Mouse (Mus musculus): ENCODE measurements at regions not wholly inside any gene's neighbourhood (a gene's known extent, or its start where the extent isn't known, plus 50 kb on each side); places are given as distances from the start of the nearest gene placed in this dataset.
"Not testable (repeated sequence)": the region's sequence is repeated elsewhere in the genome, so short reads cannot be mapped to it uniquely, and the experiment has no call there.

DNA sequence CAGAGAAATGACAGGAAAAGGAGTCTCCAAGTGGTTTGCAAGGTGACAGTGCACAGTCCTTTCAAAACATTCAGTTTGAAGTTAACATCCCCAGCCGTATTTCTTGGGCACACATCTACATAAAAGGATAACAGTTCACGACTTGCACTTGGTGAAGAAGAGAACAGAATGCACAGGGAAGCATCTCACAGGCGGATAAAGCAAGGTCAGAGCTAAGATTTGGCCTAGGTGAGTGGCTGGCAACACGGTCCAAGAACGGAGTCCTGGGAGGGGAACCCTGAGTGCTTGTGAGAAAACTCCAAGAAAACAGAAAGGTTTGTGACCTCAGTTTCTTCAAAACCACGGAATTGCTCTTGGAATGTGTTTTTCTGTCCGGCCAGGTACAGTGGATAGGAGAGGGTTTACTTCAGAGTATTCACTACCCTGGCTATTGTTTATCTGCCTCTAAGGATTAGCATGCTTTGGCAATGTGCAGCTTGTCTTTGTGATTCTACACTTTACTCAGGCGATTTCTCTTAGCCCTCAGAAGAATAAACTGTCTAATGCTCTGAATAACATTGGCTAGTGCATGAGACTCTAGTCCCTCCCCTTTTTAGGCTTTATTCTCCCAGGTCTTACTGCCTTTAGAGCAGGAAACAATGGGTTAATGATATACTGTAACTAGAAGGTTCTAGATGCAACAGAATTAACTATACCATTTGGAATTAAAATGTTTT is 73.4 kb upstream of the Chd2 start:
- intact Hi-C loops (cut with DNase I), result no loop called here
- DNase-seq, result no peak

DNA sequence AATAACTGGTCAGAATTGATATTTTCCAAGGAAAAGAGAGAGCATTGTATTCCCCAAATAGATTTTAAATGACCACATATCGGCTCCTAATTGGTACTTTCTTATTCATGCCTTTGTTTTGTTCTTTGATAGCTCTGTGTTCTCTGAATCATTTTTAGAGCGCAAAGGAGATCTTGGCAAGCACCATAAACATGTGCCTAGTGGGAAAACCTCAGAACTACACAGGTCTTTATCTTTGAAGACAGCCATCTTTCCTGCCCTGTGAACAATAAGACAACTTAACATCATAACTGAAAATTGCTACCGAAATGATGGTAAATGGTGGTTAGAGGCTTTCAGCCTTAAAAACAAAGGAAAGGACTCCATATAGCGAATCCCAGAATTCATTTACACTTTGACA is 72.7 kb upstream of the Chd2 start:
- intact Hi-C loops (cut with DNase I), result no loop called here
- no peak for DNase-seq

DNA sequence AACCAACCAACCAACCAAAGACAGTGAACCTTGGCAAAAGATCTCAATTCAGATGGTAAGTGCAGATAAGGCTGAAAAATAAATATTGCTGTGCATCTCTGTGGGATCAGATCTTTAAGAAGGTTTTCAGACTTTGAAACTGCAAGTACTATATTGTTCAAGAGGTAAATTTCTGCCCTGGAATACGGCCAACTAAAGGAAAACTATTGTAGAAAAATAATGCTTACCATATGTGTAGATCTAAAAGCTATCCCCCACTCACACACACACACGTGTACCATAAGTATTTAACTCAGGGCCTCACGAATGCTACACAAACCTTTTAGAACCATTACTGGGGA is 71.1 kb upstream of the Chd2 start:
- no peak for DNase-seq
- intact Hi-C loops (cut with DNase I), result no loop called here

DNA sequence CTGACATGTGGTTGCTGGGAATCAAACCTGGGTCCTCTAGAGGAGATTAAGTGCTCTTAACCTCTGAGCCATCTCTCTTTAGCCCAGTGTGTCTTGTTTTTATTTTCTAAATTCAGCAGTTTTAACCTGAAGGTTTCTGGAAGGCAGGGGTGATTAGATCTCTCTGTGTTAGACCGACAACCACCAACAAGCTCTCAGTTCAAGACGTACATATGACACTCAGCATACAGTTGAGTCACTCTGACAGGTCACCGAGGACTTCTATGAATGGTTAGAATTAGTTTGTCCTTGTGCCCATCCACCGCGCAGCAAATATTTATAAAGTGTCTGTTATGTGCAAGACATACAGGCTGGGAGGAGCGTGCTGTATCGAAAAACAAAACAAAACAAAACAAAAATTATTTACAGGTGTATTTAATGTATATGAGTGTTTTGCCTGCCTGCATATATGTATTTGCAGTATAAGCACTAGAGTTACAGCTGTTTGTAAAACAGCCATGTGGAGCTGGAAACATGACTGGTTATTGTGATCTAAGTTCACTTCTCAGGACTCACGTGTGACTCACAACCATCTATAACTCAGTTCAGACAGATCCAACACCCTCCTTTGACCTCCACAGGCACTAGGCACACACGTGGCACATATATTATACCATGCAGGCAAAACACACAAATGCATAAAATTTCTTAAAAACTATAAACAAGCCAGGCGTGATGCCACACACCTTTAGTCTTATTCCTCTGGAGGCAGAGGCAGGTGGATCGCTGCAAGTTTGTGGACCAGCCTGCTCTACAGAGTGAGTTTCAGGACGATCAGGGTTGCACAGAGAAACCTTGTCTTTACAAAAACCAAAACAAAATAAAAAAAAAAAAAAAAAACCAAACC is 70.5 kb upstream of the Chd2 start:
- DNase-seq, result no peak
- intact Hi-C loops (cut with DNase I), result no loop called here

DNA sequence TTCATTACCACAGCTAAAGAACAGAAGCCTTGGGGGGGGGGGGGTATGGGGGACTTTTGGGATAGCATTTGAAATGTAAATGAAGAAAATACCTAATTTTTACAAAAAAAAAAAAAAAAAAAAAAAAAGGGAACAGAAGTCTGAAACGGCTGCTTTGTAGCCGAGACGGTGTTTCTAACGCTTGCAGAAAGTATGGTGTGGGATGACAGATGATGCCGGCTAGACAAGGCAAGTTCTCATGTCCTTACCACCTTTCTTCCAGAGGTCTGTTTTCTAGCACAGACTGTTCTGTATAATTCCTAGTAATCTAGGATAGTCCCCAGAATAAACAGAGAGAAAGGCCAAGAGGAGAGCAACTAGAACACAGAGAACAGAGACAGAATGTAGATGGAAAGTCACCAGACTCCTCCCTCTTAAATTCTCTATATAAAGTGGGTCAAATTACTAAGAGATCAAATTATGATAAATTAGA is 67.2 kb upstream of the Chd2 start:
- intact Hi-C loops (cut with DNase I), result no loop called here
- DNase-seq, result no peak

DNA sequence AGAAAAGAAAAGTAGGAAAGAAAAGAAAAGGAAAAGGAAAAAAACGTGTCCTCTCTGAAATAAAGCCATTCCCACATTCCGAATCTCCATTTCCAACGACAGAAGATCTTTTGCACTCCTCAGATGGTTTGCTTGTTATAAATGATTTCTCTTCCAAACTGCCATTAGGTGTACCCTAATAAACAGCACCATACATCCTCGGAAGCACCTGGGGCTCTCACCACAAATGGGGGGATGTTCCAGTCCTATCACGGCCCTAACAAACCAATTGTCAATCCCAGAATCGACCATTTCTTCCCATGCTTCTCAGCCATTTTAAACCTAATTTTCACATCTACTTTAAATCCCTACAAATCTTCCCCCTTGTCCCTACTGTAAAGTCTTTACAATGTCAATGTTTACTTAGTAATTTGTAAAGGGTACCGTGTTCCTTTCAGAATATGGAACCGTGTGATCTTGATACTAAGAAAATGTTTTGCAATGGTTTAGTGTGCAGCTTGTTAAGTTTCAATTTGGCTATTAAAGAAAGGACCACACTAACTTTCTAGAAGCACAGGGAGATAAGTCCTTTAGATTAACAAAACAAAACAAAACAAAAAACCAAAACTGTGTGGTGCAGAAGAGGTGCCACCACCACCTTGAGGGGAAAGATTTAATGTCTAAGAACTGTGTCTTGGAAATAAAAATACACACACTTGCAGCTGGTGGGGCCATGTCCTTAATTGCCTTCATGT is 66.6 kb upstream of the Chd2 start:
- intact Hi-C loops (cut with DNase I), result no loop called here

DNA sequence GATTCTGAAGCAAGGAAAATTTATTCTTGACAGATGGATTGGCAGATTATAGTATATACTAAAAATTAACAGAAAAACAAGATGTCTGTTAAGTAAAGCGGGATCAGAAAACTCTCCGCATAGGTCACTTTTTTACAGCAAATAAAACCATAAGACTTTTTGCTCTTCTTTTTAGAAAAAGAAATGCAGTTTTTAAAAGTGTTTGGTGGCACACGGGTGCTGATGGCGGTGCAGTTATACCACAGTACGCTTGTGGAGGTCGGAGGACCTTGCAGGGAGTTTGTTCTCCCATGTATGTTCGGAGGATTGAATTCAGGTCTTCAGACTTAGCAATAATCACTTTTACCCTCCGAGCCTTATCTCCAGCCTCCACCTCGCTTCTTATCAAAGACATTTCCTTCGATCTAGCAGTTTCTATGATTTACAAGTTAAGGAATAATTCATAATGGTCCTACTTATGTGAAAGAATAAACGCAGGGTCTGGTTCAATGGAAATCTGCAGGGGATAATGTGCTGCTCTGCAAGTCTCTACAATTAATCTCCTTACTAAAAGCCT is 65.9 kb upstream of the Chd2 start:
- intact Hi-C loops (cut with DNase I), result loop anchor here (1.0 kb wide), 1 partner anchor 9 kb away; no protein-coding TSS in a partner anchor
- DNase-seq, result peak in 1 of 2 experiments; percentile 52

More for the DNA sequence above, 66.6 kb upstream of the Chd2 start:
- no peak for DNase-seq

DNA sequence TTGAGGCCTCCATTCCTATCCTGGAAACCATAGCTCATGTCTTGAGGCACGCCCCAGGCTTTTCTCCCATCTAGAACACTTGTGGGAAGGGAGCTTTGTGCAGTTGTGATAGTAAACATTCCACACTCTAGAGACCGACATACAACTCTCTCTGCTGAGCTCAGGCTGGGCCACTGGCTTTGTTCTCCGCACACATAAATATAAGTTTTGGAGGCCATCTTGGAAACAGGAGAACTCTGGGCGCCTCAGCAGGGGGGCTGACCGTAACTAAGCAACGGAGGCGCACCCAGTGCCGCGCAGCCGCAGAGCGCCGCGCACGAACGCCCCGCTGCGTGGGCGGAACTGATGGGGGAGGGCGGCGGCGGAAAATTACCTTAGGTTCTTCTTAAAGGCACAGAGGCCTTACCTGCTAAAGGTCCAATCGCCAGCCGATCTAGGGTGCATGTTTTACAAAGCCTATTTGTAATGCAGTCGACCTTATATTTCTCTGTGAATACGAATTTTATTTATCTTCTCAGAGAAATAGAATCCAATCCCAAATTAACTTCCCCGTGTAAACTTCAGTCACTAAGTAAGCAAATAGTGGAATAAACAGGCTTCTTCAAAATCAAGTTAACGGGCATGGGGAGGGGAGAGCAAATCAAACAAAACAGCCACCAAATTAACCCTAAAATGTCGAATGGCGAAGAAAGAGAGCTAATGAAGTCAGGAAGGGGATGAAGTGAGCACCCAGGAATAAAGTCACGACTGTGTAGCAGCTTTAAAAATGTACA is 65.2 kb upstream of the Chd2 start:
- intact Hi-C loops (cut with DNase I), result loop anchor here (1.0 kb wide), 1 partner anchor 9 kb away; no protein-coding TSS in a partner anchor
- DNase-seq, result peak; percentile 96

DNA sequence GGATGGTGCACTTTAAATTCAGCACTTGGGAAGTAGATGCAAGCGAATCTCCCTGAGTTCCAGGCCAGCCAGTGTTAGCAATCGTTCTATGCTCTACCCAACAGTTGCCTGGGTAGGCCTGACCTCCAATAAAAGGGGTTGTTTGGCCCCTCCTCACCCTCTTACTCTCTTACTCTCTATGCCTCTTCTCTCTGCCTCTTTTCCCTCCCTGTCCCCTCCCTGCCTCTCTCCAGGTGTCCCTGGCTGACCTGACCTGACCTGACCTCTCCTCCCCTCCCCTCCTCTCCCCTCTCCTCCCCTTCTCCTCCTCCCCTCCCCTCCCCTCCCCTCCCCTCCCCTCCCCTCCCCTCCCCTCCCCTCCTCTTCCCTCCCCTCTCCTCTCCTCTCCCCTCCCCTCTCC is 63.0 kb upstream of the Chd2 start:
- intact Hi-C loops (cut with DNase I), result no loop called here
- DNase-seq, result no peak

DNA sequence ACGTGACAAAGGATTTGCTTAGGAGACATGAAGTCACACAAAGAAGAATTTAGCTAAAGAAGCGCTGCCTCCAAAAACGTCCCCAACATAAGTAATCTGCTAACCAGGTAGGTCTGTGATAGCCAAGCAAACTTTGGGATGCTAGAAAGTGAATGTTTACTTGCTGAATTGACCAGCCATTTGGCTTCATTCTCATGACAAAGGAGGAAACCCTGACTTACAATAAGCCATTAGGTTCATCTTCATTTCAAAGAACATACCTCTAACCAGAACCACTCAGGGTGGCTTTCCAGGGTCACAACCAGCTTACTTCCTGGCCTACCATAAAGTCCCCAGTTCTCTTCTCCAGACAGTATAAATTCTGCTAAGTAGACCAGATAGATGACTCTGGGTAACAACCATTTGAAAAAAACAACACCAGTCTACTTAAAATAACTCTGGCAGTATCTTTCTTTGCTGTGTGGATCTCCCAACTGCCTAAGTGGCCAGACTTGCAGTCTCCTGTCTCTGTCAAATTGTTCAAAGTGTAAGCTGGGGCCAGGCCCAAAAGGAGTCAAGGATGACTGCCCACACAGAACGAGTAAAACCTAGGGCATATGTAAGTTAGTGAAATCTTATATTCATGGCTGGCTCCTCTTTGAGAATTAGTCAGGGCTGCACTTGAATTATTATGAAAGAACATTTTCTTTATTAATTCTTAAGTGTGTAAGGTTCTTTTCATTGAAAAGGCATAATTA is 61.4 kb upstream of the Chd2 start:
- DNase-seq, result no peak

DNA sequence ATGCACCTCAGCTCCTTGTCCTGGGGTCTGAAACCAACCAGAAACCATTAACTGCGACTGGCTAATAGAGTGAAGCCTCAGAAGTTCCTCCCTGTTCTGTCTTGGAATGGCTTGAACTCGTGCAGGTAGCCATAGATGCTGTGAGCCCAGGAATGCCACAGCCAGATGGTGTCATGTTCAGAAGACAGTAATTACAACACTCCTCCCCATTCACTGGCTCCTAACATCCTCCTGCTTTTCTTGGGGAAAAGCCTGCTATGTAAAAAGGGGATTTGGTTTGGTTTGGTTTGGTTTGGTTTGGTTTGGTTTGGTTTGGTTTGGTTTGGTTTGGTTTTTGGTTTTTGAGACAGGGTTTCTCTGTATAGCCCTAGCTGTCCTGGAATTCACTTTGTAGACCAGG is 59.7 kb upstream of the Chd2 start:
- intact Hi-C loops (cut with DNase I), result no loop called here
- DNase-seq, result no peak

More for the DNA sequence above, 61.4 kb upstream of the Chd2 start:
- intact Hi-C loops (cut with DNase I), result no loop called here

DNA sequence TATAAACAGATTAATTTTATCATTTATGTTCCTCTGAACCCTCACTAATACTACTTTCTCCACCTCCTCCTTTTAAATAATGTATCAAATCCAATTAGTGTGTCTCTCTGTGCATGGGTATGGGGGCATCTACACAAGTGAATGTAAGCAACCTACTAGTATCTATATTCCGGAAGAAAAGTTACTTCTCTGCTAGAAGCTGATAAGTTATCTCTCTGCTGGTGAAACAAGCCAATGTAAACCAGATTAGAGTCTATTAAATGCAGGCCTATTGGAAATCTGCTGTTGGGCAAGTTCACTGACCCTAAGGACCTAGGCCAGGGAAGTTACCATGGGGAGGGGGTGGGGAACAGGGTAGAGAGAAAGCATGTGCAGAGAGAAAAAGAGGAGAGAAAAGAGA is 59.1 kb upstream of the Chd2 start:
- intact Hi-C loops (cut with DNase I), result no loop called here
- DNase-seq, result no peak

DNA sequence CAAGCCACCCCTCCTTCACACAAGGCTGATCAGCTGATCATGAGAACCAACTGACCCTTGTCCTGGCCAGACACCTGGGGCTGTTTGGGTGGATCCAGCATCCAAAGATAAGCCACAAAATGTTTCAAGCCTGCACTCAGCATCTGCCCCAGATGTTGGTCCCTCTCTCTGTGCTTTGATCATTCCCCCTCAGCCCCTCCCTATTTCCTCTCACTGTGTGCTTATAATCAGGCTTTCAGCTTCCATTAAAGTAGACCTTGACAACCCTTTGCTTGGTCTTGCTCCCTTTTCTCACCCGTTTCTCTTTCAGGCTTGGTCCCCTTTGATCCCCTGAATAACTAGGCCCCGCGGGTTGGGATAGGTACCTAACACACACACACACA is 58.4 kb upstream of the Chd2 start:
- DNase-seq; intact Hi-C loops (cut with DNase I): not testable (repeated sequence)

DNA sequence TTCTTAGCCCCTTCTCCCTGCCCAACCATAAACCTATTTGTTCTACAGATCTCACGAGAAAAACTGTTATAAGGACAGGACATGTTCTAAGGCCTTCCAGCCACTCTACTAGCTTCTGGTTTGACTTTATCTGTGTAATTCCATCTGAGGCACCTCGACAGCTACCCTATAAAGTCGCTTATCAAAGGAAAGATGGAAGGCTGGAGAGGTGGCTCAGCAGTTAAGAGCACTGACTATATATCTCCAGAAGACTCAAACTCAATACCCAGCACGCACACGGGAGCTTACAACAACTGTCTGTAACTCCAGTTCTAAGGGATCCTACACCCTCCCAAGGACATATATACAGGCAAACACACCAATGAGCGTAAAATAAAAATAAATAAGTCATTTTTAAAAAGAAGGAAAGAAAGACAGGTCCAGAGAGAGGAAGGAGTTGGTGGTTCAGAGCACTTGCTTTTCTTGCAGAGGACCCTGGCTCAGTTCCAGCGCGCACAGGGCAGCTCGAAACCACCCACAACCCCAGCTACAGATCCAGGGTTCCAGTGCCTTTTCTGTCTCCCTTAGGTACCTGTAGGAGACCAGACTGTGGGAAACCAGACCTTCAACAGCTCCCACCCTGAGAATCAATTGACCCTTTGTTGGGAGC is 57.8 kb upstream of the Chd2 start:
- no peak for DNase-seq
- intact Hi-C loops (cut with DNase I), result no loop called here

DNA sequence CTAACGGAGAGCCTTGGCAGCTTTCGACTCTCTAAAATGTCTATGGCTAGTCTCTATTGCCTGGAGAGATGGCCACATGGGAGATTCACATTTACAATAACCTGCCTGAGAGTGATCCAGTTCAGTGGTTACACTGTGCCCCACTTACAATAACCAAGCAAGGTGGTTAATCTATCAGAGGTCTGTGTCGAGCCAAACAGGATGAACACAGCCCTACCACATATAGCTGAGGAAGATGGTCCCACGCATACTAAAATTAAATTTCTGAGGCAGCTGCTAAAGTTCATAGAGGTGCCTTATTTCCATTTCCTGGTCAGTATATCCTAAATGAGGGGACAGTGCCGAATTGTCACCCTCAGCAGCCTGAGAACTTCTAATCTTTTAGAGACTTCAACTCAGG is 56.3 kb upstream of the Chd2 start:
- intact Hi-C loops (cut with DNase I), result no loop called here
- no peak for DNase-seq

DNA sequence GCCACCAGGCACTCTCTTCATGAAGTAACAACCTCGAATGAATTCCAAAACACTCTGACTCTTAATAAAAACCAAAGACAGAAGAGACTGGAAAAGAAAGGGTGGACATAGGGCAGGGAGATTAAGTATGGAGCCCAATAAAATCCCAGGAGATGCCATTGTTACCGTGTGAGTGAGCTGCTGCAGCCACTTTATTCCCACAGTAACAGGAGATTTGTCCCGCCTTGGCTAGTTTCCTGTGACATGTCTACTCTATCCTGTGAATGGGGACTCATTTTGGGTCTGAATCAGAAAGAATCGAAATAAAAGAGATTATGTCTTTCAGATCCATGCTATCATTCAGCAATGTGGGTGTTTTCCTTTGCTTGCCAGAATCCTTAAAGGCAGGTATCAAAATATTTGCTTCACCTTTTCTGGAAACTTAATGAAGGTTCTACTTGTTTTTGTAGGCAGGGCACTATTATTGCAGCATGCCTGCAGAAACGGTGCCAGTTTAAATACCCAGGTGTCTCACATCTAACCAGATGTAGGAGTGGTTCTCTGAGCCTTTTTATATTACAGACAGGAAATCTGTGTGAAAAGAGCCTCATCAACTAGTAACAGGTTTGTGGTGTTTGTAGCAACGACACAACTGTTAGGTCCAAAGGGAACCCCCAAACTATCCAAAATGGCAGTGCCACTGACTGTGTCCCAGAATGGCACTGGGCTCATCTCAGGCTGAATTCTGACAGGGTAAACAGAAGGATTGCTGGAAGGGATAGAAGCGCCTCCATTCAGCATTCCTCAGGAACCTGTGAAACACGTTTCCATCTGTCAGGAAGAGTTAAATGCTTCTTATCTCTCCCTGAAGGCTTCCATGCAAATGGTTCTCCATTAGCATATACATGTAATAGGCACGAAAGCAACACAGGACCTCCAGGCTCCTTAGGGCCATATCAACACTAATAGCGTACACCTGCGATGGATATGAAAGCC is 55.5 kb upstream of the Chd2 start:
- no peak for DNase-seq
- intact Hi-C loops (cut with DNase I), result no loop called here

DNA sequence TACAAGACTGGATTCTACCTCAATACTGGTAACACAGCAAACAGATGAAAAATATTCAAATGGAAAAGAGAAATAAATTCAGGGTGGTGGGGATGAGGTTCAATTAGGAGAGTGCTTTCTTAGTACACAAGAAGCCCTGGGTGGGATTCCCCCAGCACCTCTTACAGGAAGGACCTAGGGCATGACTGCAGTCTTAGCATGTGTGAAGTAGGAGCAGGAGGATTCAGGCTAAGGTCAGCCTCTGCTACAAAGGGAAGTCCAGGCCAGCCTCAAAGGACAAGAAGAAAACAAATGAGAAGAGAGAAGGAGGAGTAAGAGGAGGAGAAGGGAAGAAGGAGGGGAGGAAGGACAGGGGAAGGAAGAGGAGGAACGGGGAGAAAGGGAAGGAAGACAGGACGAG is 54.8 kb upstream of the Chd2 start:
- DNase-seq, result no peak
- intact Hi-C loops (cut with DNase I), result no loop called here

DNA sequence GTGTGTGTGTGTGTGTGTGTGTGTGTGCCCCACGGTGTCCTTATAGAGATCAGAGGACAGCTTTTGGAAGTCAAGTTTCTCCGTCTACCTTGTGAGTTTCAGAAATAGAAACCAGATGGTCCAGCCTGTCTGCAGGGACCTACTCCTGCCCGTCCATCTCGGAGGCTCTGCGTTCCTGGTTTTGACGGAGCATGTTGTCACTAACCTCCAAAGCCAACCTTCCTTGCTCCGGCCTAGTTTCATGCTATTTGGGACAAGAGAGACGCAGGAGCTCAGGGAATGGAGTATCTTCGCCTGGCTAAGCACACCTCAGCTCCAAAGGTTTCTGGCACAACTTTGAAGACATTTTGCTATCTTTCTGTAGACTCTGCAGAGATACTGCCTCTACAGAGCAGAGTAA is 54.2 kb upstream of the Chd2 start:
- intact Hi-C loops (cut with DNase I), result loop anchor here (1.0 kb wide), 2 partner anchors 20 to 39 kb away; no protein-coding TSS in a partner anchor
- peak; percentile 66 to 69 for DNase-seq

All from heart, postnatal 10 days (tissue).